Mouse (Mus musculus) intestine, embryonic 16.5 days (tissue): ENCODE measurements around the gene Mfsd14a. TPM values are rescaled to one million over a fixed set of nuclear protein-coding genes. Genes with fewer than 3 reads are reported as not detected.

Experiments used
- ATAC-seq: fragments of 200-750 bp; cut with Nextera tagmentation; 2 replicates; pipeline ENCODE4 v1.8.0; 2017; ENCODE audit warnings: moderate TSS enrichment, moderate library complexity
- H3K27ac ChIP-seq: fragments of 300-500 bp; sonication (generic); 2 replicates; pipeline ENCODE4 v1.5.1; 2014; ENCODE audit warnings: mild to moderate bottlenecking, low read length
- H3K27me3 ChIP-seq: fragments of 300-500 bp; sonication (generic); replicated peaks from 2 replicates; pipeline ENCODE4 v1.6.1; 2014; ENCODE audit warnings: low read length, control low read depth, mixed read lengths; ENCODE audit not compliant: control insufficient read depth, insufficient read depth
- H3K36me3 ChIP-seq: fragments of 300-500 bp; sonication (generic); 2 replicates; pipeline ENCODE4 v1.6.1; 2014; ENCODE audit warnings: low read length, control low read depth; ENCODE audit not compliant: control insufficient read depth, insufficient read depth
- H3K4me1 ChIP-seq: fragments of 300-500 bp; sonication (generic); 2 replicates; pipeline ENCODE4 v1.6.1; 2014; ENCODE audit warnings: low read length, control low read depth, mixed read lengths; ENCODE audit not compliant: control insufficient read depth, insufficient read depth
- H3K4me2 ChIP-seq: fragments of 300-500 bp; sonication (generic); 2 replicates; pipeline ENCODE4 v1.6.1; 2014; ENCODE audit warnings: low read depth, low read length, control low read depth
- H3K4me3 ChIP-seq: fragments of 300-500 bp; sonication (generic); 2 replicates; pipeline ENCODE4 v1.5.1; 2014; ENCODE audit warnings: mild to moderate bottlenecking, low read length
- H3K9ac ChIP-seq: fragments of 300-500 bp; sonication (generic); 2 replicates; pipeline ENCODE4 v1.6.1; 2014; ENCODE audit warnings: low read depth, low read length
- H3K9me3 ChIP-seq: fragments of 300-500 bp; sonication (generic); 2 replicates; pipeline ENCODE4 v1.6.1; 2016; ENCODE audit warnings: low read length, control low read depth; ENCODE audit not compliant: control insufficient read depth
- WGBS: fragments of 180-500 bp; shearing (Covaris S2); extraction: QIAGEN DNeasy Blood & Tissue Kit; methylation state at CpG from one replicate; pipeline ENCODE4 v1.1.7; 2014; 5-methylcytosine and 5-hydroxymethylcytosine counted together
- polyA plus RNA-seq: library from polyadenylated mRNA; unstranded; fragments of >200 nt; fragmentation: Nextera tagmentation; extraction: Ambion mirVana; gene quantifications from 2 replicates; pipeline ENCODE4 v1.2.1, GENCODE M21; 2015

Gene Mfsd14a
- 81.3 TPM in 2 replicates for polyA plus RNA-seq

DNA sequence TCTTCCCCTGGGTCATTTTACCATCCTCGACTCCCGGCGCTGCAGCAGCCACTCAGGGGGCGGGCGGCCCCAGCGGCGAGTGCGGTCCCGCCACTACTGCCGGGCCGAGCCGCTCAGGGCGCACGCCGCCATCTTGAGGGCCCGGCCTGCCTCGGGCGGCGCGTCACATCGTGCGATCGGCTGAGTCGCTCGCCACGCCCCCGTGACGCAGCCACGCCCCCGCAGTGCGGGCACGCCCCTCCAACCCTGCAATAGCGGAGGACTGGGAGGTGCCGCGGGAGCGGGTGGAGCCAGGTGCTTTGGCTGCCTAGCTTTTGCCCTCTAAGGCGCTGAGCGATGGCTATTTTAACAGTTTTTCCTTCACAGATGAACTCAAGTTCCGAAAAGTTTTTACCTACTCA lies at the start of gene Mfsd14a:
Gene Mfsd14a (minus strand): TSS at position 215 of the 401 bp plus-strand sequence.
- no peaks in the 10 kb centered on the region for H3K27me3 ChIP-seq
- H3K4me3 ChIP-seq = peak within 1 kb of the TSS; percentile 97
- ATAC-seq = peak; percentile 99
- no peaks in the 10 kb centered on the region for H3K36me3 ChIP-seq
- peak within 1 kb of the TSS; percentile 94 for H3K27ac ChIP-seq
- WGBS = under 1% methylated on average over 38 of the region's 39 CpGs
- peak within 1 kb of the TSS; percentile 66 for H3K4me2 ChIP-seq
- H3K9ac ChIP-seq = peak within 1 kb of the TSS; percentile 97
- no peaks in the 10 kb centered on the region for H3K9me3 ChIP-seq
- H3K4me1 ChIP-seq = peaks cover 19% of the 10 kb centered on the region

DNA sequence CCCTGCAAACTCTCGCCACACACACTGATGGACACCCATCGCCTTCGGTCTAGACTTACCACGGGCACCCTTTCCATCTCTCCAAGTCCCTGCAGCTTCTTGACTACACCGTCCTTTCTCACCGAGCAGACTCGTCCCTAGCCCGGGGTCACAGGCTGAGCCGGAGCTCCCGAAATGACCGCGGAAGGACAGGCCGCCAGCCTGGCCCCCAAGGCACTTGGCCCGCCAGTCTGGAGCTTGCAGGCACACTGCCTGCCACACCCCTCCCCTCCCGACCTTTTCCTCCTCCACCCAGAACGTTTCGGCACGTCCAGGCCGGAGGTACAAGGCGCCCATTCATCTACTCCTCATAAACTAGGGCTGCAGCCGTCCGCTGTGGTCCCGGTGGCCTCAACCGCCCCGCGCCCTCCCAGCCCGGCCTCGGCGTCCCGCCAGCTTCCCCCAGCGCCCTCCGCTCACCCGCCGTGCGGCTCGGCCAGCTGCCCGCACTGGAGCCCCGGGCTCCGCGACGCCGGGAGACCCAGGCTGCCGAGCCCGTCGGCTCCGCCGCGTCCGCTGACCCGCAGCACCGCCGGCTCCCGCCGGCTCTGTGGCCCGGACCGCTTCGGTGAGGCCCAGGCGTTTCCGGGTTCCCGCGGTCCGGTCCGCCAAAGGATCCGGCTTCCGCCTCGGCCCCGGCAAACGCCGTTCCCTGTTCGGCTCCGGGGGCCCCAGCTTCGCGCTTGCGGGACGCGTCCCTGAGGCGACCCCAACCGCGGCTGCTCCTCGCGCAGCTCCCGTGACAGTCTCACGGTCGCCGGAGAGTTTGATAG lies 49.4 kb upstream of the Mfsd14a start:
- no peaks in the 10 kb centered on the region for H3K27me3 ChIP-seq
- H3K4me1 ChIP-seq = peaks cover 12% of the 10 kb centered on the region
- ATAC-seq = peak; percentile 95
- WGBS = under 1% methylated on average over 85 of the region's 85 CpGs
- H3K9ac ChIP-seq = peak overlapping the region; percentile 97
- H3K9me3 ChIP-seq = no peaks in the 10 kb centered on the region
- H3K4me3 ChIP-seq = peak overlapping the region; percentile 95
- peak overlapping the region; percentile 84 for H3K4me2 ChIP-seq
- peak overlapping the region; percentile 90 for H3K27ac ChIP-seq
- no peaks in the 10 kb centered on the region for H3K36me3 ChIP-seq

DNA sequence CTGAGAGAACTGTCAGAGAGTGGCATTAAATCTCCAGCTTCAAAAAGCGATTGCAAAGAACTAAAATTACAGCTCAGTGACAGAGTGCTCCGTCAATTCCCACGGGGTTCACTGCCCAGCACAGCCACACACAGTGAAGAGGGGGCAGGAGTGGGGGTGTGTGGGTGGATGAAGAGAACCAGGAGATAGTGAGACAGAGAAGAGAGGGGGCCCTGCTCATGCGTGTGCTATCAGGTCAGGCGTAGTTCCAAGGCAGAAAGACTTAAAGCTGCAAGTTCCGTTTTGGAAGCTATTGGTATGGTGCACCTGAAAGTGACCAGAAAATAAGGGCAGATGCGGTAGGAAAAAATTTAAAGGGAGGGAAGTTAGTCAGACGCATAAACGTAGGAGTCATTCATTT lies 48.5 kb upstream of the Mfsd14a start:
- Histone ChIP-seq H3K4me3 (peak overlapping the region; percentile 95), H3K4me1 (peaks cover 12% of the 10 kb centered on the region), H3K27ac (no peak overlapping the region), H3K27me3 (no peaks in the 10 kb centered on the region), H3K9ac (peak overlapping the region; percentile 56; the same call in 1 of the 2 replicates), H3K36me3 (no peaks in the 10 kb centered on the region), H3K4me2 (peak overlapping the region; percentile 84), H3K9me3 (no peaks in the 10 kb centered on the region)
- WGBS = 44% methylated on average over 9 of the region's 9 CpGs
- ATAC-seq = no peak

DNA sequence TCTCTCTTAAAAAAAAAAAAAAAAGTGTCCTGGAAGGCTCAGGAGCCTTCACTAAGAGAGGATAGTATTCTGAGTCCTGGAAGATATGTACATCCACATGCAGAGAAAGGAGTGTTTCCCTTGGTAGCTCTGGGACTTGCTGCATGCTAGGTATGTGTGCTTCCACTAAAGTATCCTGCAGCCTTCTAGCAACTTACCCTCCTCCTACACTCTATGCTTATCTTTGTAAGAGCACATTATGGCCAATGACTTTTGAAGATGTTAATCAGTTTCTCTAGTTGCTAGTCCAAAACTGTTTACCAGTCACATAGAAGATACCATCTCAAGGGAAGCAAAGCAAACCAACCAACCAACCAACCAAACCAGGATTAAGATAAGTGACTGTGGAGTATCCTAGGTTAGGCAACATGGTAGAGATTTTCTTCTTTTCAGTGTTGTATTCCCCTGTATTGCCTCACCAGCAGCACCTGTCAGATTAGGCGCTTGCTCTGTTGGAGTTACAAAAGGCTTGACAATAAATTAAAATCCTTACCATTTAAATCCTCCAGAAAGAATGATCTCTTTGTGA lies 43.2 kb upstream of the Mfsd14a start:
- Histone ChIP-seq H3K9ac (no peak overlapping the region), H3K4me3 (no peak overlapping the region), H3K4me1 (peaks cover under 1% of the 10 kb centered on the region), H3K27me3 (no peaks in the 10 kb centered on the region), H3K27ac (no peak overlapping the region), H3K4me2 (no peak overlapping the region), H3K36me3 (no peaks in the 10 kb centered on the region), H3K9me3 (no peaks in the 10 kb centered on the region)
- WGBS = 93% methylated on average over 1 of the region's 1 CpGs
- no peak for ATAC-seq

GRCm38 (mm10) chr3:116703835-116704234 lies 41.4 kb upstream of the Mfsd14a start:
- Histone ChIP-seq H3K36me3 (no peaks in the 10 kb centered on the region), H3K27ac (no peak overlapping the region), H3K4me1 (no peaks in the 10 kb centered on the region), H3K4me2 (no peak overlapping the region), H3K4me3 (no peak overlapping the region), H3K27me3 (no peaks in the 10 kb centered on the region), H3K9ac (no peak overlapping the region), H3K9me3 (no peaks in the 10 kb centered on the region)
- 86% methylated on average over 5 of the region's 5 CpGs for WGBS
- peak; percentile 77; the same call in 1 of the 2 replicates for ATAC-seq

- H3K27ac ChIP-seq = no peak overlapping the region
- no peak overlapping the region for H3K4me3 ChIP-seq
- H3K27me3 ChIP-seq = no peaks in the 10 kb centered on the region
- no peaks in the 10 kb centered on the region for H3K4me1 ChIP-seq
- H3K36me3 ChIP-seq = no peaks in the 10 kb centered on the region
- H3K9me3 ChIP-seq = no peaks in the 10 kb centered on the region
- WGBS = 92% methylated on average over 1 of the region's 1 CpGs
- no peak overlapping the region for H3K4me2 ChIP-seq
- ATAC-seq = no peak
- H3K9ac ChIP-seq = no peak overlapping the region
Observed at GRCm38 (mm10) chr3:116702647-116703272, 40.3 kb upstream of the Mfsd14a start.

GRCm38 (mm10) chr3:116701601-116702000 lies 39.1 kb upstream of the Mfsd14a start:
- no peak overlapping the region for H3K27ac ChIP-seq
- ATAC-seq = no peak

GRCm38 (mm10) chr3:116698786-116699185 lies 36.3 kb upstream of the Mfsd14a start:
- Histone ChIP-seq H3K27ac (no peak overlapping the region), H3K27me3 (no peaks in the 10 kb centered on the region), H3K9ac (no peak overlapping the region), H3K4me2 (no peak overlapping the region), H3K4me1 (no peaks in the 10 kb centered on the region), H3K9me3 (no peaks in the 10 kb centered on the region), H3K36me3 (no peaks in the 10 kb centered on the region), H3K4me3 (no peak overlapping the region)
- 70% methylated on average over 2 of the region's 2 CpGs for WGBS
- no peak for ATAC-seq

More at GRCm38 (mm10) chr3:116701601-116702000, 39.1 kb upstream of the Mfsd14a start:
- no peak overlapping the region for H3K9ac ChIP-seq
- no peaks in the 10 kb centered on the region for H3K27me3 ChIP-seq
- H3K4me1 ChIP-seq = no peaks in the 10 kb centered on the region
- H3K4me2 ChIP-seq = no peak overlapping the region
- no peaks in the 10 kb centered on the region for H3K36me3 ChIP-seq
- no peak overlapping the region for H3K4me3 ChIP-seq
- 92% methylated on average over 4 of the region's 4 CpGs for WGBS
- no peaks in the 10 kb centered on the region for H3K9me3 ChIP-seq

DNA sequence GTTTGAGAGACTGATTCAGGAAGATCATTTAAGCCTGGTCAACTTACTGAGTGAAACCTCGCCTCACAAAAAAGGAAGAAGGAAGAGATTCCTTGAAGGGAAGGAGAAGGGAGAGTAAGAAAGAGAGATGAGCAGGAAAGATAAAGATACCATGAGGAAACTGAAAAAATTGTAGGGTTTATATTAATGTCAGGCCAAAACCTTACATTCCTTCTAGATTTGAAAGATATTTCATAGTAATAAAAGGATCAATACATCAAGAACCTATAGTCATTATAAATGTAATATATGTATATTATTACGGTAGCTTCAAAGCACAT lies 33.1 kb upstream of the Mfsd14a start:
- Histone ChIP-seq H3K36me3 (no peaks in the 10 kb centered on the region), H3K4me3 (no peak overlapping the region), H3K4me2 (no peak overlapping the region), H3K9ac (no peak overlapping the region), H3K9me3 (no peaks in the 10 kb centered on the region), H3K4me1 (no peaks in the 10 kb centered on the region), H3K27ac (no peak overlapping the region), H3K27me3 (no peaks in the 10 kb centered on the region)
- no peak for ATAC-seq
- 84% methylated on average over 2 of the region's 2 CpGs for WGBS
